Mouse (Mus musculus): ENCODE results near the gene Pgm2. TPM values are rescaled to one million over a fixed set of nuclear protein-coding genes. Genes with fewer than 3 reads are reported as not detected.

Pgm2 gene
- polyA plus RNA-seq, 1 experiment = 40.9 TPM

- H3K9me3 ChIP-seq (replicated peaks; ENCODE audit: control insufficient read depth, insufficient read depth, low read length, poor library complexity, severe bottlenecking) = no peaks in the 10 kb centered on the region
- no peak overlapping the region for H3K4me3 ChIP-seq (ENCODE audit: low read depth, low read length)
- H3K36me3 ChIP-seq (ENCODE audit: control insufficient read depth, insufficient read depth, low read length, poor library complexity, severe bottlenecking) = 0 out of 2 replicates have a peak, but pooled peaks cover 2% of the 10 kb centered on the region
- no peaks in the 10 kb centered on the region for H3K27me3 ChIP-seq (ENCODE audit: control insufficient read depth, insufficient read depth, low read length, poor library complexity, severe bottlenecking)
- no peak overlapping the region for H3K9ac ChIP-seq (ENCODE audit: low read depth, poor library complexity, severe bottlenecking)
- H3K27ac ChIP-seq (ENCODE audit: insufficient read depth, low read length) = no peak overlapping the region
- TF ChIP-seq CTCF (IDR thresholded peaks at IDR 0.05; ENCODE audit: low read depth, low read length) (no peak), POLR2A (IDR thresholded peaks at IDR 0.05; ENCODE audit: insufficient read depth, low read length) (no peak), EP300 (IDR thresholded peaks at IDR 0.05; ENCODE audit: insufficient read depth, low read depth, low read length) (no peak)
- peaks cover 2% of the 10 kb centered on the region for H3K4me1 ChIP-seq (ENCODE audit: control insufficient read depth, insufficient read depth, low read length)
Measured at GRCm38 (mm10) chr5:64109217-64109616, 16.5 kb downstream of the Pgm2 start.

- Histone ChIP-seq H3K4me3 (ENCODE audit: low read depth, low read length) (no peak overlapping the region), H3K36me3 (ENCODE audit: control insufficient read depth, insufficient read depth, low read length, poor library complexity, severe bottlenecking) (0 out of 2 replicates have a peak, but pooled peaks cover 2% of the 10 kb centered on the region), H3K4me1 (ENCODE audit: control insufficient read depth, insufficient read depth, low read length) (peaks cover 2% of the 10 kb centered on the region)
Measured at GRCm38 (mm10) chr5:64112360-64112759, 19.6 kb downstream of the Pgm2 start.

GRCm38 (mm10) chr5:64114210-64114609 lies 21.5 kb downstream of the Pgm2 start:
- H3K27me3 ChIP-seq (ENCODE audit: control insufficient read depth, insufficient read depth, low read length, poor library complexity, severe bottlenecking) = no peaks in the 10 kb centered on the region
- no peak overlapping the region for H3K4me3 ChIP-seq (ENCODE audit: low read depth, low read length)
- H3K27ac ChIP-seq (ENCODE audit: insufficient read depth, low read length) = no peak overlapping the region
- H3K36me3 ChIP-seq (ENCODE audit: control insufficient read depth, insufficient read depth, low read length, poor library complexity, severe bottlenecking) = 0 out of 2 replicates have a peak, but pooled peaks cover 2% of the 10 kb centered on the region
- H3K4me1 ChIP-seq (ENCODE audit: control insufficient read depth, insufficient read depth, low read length) = no peaks in the 10 kb centered on the region
- TF ChIP-seq POLR2A (IDR thresholded peaks at IDR 0.05; ENCODE audit: insufficient read depth, low read length) = no peak
- no peak for TF ChIP-seq CTCF (IDR thresholded peaks at IDR 0.05; ENCODE audit: low read depth, low read length)
- no peak for TF ChIP-seq EP300 (IDR thresholded peaks at IDR 0.05; ENCODE audit: insufficient read depth, low read depth, low read length)
- H3K9ac ChIP-seq (ENCODE audit: low read depth, poor library complexity, severe bottlenecking) = no peak overlapping the region
- H3K9me3 ChIP-seq (replicated peaks; ENCODE audit: control insufficient read depth, insufficient read depth, low read length, poor library complexity, severe bottlenecking) = peaks cover 10% of the 10 kb centered on the region

More at GRCm38 (mm10) chr5:64112360-64112759, 19.6 kb downstream of the Pgm2 start:
- Histone ChIP-seq H3K27me3 (ENCODE audit: control insufficient read depth, insufficient read depth, low read length, poor library complexity, severe bottlenecking) (no peaks in the 10 kb centered on the region), H3K27ac (ENCODE audit: insufficient read depth, low read length) (no peak overlapping the region), H3K9ac (ENCODE audit: low read depth, poor library complexity, severe bottlenecking) (no peak overlapping the region), H3K9me3 (replicated peaks; ENCODE audit: control insufficient read depth, insufficient read depth, low read length, poor library complexity, severe bottlenecking) (peaks cover 9% of the 10 kb centered on the region)
- TF ChIP-seq EP300 (IDR thresholded peaks at IDR 0.05; ENCODE audit: insufficient read depth, low read depth, low read length) = no peak

GRCm38 (mm10) chr5:64117191-64117590 lies 24.4 kb downstream of the Pgm2 start:
- TF ChIP-seq CTCF (IDR thresholded peaks at IDR 0.05; ENCODE audit: low read depth, low read length) (no peak), POLR2A (IDR thresholded peaks at IDR 0.05; ENCODE audit: insufficient read depth, low read length) (no peak), EP300 (IDR thresholded peaks at IDR 0.05; ENCODE audit: insufficient read depth, low read depth, low read length) (no peak)
- 0 out of 2 replicates have a peak, but pooled peaks cover 2% of the 10 kb centered on the region for H3K36me3 ChIP-seq (ENCODE audit: control insufficient read depth, insufficient read depth, low read length, poor library complexity, severe bottlenecking)
- no peaks in the 10 kb centered on the region for H3K4me1 ChIP-seq (ENCODE audit: control insufficient read depth, insufficient read depth, low read length)
- H3K9ac ChIP-seq (ENCODE audit: low read depth, poor library complexity, severe bottlenecking) = no peak overlapping the region
- no peak overlapping the region for H3K4me3 ChIP-seq (ENCODE audit: low read depth, low read length)
- H3K9me3 ChIP-seq (replicated peaks; ENCODE audit: control insufficient read depth, insufficient read depth, low read length, poor library complexity, severe bottlenecking) = peaks cover 10% of the 10 kb centered on the region
- H3K27me3 ChIP-seq (ENCODE audit: control insufficient read depth, insufficient read depth, low read length, poor library complexity, severe bottlenecking) = no peaks in the 10 kb centered on the region
- peak overlapping the region; percentile 36; the same call in 1 of the 2 replicates for H3K27ac ChIP-seq (ENCODE audit: insufficient read depth, low read length)

GRCm38 (mm10) chr5:64125783-64126182 lies 33.0 kb downstream of the Pgm2 start:
- Histone ChIP-seq H3K9ac (ENCODE audit: low read depth, poor library complexity, severe bottlenecking) (no peak overlapping the region), H3K36me3 (ENCODE audit: control insufficient read depth, insufficient read depth, low read length, poor library complexity, severe bottlenecking) (no peaks in the 10 kb centered on the region), H3K9me3 (replicated peaks; ENCODE audit: control insufficient read depth, insufficient read depth, low read length, poor library complexity, severe bottlenecking) (no peaks in the 10 kb centered on the region), H3K27me3 (ENCODE audit: control insufficient read depth, insufficient read depth, low read length, poor library complexity, severe bottlenecking) (no peaks in the 10 kb centered on the region), H3K27ac (ENCODE audit: insufficient read depth, low read length) (no peak overlapping the region), H3K4me1 (ENCODE audit: control insufficient read depth, insufficient read depth, low read length) (peaks cover 3% of the 10 kb centered on the region), H3K4me3 (ENCODE audit: low read depth, low read length) (no peak overlapping the region)
- TF ChIP-seq EP300 (IDR thresholded peaks at IDR 0.05; ENCODE audit: insufficient read depth, low read depth, low read length) = no peak
- TF ChIP-seq POLR2A (IDR thresholded peaks at IDR 0.05; ENCODE audit: insufficient read depth, low read length) = no peak
- no peak for TF ChIP-seq CTCF (IDR thresholded peaks at IDR 0.05; ENCODE audit: low read depth, low read length)

- H3K4me1 ChIP-seq (ENCODE audit: control insufficient read depth, insufficient read depth, low read length) = peaks cover 3% of the 10 kb centered on the region
- H3K27ac ChIP-seq (ENCODE audit: insufficient read depth, low read length) = no peak overlapping the region
- no peak overlapping the region for H3K4me3 ChIP-seq (ENCODE audit: low read depth, low read length)
- no peaks in the 10 kb centered on the region for H3K9me3 ChIP-seq (replicated peaks; ENCODE audit: control insufficient read depth, insufficient read depth, low read length, poor library complexity, severe bottlenecking)
- TF ChIP-seq POLR2A (IDR thresholded peaks at IDR 0.05; ENCODE audit: insufficient read depth, low read length) (no peak), CTCF (IDR thresholded peaks at IDR 0.05; ENCODE audit: low read depth, low read length) (no peak), EP300 (IDR thresholded peaks at IDR 0.05; ENCODE audit: insufficient read depth, low read depth, low read length) (no peak)
- no peak overlapping the region for H3K9ac ChIP-seq (ENCODE audit: low read depth, poor library complexity, severe bottlenecking)
- H3K36me3 ChIP-seq (ENCODE audit: control insufficient read depth, insufficient read depth, low read length, poor library complexity, severe bottlenecking) = no peaks in the 10 kb centered on the region
- no peaks in the 10 kb centered on the region for H3K27me3 ChIP-seq (ENCODE audit: control insufficient read depth, insufficient read depth, low read length, poor library complexity, severe bottlenecking)
Measured at GRCm38 (mm10) chr5:64131550-64131949, 38.8 kb downstream of the Pgm2 start.
